Mouse (Mus musculus): ENCODE results near the gene Mfsd4b3.
A peak's percentile ranks its signal among the peaks of the same experiment; 100 is the strongest.
"Not testable (repeated sequence)": the region's sequence is repeated elsewhere in the genome, so short reads cannot be mapped to it uniquely, and the experiment has no call there.

Gene Mfsd4b3

DNA sequence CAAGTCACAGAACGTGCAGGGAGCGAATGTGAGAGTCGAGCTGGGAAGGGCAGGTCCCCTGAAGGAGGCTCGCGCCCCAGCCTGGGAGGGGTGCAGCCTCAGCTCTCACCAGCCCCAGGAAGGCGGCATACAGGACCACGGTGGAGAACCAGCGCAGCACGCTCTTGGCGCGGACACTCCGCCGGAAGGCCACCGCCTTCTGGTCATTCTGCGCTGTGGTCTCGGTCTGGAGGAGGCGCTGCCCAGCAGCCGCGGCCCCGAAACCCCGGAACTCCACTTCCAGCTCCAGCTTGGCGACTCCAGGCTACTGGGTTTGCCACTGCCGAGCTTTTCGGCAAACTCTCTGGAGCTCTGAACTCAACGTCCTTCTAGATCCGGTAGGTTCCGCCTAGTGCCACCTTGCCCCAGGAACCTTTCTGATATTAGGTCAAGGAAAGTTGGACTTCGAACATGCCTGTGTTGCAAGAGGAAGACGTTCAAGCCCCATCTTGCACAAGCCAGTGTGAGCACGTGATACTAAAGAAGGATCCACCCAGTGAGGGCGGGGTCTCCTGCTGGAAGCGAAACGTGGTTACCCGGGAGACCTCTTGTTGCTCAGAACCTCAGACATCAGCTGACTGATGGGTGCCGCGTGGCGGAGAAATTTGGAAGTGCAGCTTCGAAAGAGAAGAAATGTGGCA lies at the start of gene Mfsd4b3:
Gene Mfsd4b3, minus strand, starts transcription at position 393 of the 680 bp plus-strand sequence.
- DNase-seq, result peak; percentile 92 to 95

DNA sequence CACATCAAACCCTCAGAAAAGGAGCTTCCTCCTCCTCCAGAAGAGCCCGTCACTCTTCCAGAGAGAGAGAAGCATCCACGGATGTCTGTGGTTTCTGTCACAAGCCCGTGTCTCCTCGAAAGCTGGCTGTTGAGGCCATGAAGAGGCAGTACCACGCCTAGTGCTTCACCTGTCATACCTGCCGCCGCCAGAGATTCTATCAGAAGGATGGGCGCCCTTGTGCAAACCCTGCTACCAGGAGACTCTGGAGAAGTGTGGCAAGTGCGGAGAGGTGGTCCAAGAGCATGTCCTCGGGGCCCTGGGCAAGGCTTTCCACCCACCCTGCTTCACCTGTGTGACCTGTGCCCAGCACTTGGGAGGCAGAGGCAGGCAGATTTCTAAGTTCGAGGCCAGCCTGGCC lies 49.6 kb upstream of the Mfsd4b3 start:
- DNase-seq, result no peak

DNA sequence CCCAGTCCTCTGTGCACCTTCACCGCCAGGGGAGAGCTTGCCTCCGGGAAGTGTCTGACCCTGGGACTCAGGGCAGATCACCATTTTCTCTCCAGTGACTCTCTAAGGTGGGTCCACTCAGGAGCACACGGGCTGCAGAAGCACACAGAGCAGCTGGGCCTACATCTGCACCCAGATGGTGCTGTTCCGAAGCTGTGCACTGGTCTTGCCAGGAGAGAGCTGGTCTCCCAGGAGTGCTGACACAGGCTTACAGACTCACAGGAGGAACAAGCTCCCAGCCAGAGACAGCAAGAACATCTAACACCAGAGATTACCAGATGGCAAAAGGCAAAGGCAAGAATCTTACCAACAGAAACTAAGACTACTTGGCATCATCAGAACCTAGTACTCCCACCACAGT lies 48.9 kb upstream of the Mfsd4b3 start:
- DNase-seq, result not testable (repeated sequence)

DNA sequence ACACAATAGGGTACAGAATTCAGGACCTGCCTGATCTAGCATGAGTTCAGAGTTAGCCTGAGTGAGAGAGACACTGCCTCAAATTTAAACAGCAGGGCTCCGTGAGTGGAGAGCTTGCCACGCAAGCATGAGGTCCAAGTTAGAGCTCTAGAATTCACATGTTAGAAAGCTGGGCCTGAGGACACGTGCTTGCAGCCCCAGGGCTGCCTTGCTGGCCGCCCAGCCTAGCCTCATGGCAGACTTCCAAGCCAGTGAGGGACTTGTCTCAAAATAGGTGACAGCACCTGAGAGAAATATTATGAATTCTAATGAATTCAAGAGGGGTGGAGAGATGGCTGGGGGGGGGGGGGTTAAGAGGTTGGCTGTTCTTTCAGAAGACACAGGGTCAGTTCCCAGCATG lies 48.0 kb upstream of the Mfsd4b3 start:
- no peak for DNase-seq

DNA sequence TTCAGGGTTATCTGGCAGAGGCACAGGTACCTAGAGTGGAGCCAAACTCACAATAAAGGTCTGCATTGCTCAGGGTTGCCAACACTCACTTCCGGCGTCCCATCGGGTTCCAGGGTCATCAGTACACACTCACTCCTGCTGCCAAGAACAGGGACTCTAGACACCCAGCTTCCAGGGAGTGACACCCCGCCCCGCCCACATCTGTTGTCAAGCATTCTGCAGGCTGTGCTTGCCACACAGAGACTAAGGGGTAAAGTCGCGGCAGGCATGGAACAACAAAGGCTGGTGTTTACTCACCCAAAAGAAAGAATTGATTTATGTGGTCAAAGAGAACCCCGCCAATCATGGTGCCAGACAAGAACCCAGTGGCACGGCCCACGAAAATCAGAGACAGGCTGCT lies 47.0 kb upstream of the Mfsd4b3 start:
- no peak for DNase-seq

DNA sequence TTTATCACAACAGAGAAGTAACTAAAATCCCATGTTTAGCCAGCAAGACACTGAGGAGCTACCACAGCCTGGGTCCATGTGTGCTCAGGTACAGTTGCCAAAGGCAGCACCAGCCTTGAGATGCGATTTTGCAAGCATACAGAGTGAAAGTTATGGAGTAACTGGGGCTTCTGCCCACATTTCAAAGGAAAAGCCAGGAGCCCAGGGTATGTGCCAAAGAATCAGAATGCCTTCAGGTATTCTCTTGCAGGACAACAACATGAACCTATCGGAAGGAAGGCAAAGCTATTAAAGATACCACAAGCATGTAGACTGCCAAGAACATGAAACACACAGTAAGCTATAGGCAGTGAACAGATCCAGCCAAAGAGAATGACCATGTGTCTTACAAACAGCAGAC lies 40.8 kb upstream of the Mfsd4b3 start:
- no peak for DNase-seq

DNA sequence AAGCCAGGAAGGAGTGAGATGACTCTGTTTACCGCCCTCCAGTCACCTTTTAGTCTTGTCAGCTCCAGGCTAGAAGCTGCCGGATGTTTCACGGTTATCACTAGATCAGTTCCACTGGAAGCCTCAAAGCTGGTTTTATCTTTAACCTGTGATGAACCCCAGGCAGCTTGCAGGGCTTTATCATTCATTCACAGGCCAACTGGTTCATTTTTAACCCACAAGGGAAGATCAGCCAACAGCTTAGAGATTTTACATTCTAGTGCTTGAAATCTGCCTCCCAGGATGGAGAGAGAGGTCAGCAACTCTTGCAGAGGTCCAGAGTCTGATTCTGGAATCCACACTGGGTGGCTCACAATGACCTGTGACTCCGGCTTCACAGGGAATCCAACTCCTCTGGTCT lies 31.2 kb upstream of the Mfsd4b3 start:
- DNase-seq, result no peak

DNA sequence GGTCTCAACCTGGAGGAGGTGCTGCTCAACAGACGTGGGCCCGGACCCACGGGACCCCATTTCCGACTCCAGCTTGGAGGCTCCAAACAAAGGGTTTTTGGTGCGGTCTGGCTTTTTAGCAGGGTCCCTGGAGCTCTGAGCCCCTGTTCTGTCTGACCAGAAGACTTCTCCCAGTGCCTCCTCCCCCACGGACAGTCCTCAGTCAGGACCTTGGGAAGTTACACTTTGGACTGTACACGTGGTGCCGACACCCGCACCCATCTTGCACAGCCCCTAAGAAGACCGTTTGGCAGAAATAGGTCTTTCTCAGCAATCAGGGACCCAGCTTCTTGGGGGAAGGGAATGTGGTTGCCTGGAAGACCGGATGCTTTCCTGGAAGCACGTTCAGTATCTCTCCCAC lies 26.5 kb upstream of the Mfsd4b3 start, which contains the start of gene Mfsd4b5:
Gene Mfsd4b5, minus strand, starts transcription at position 181 of the 400 bp plus-strand sequence.
- no peak for DNase-seq

DNA sequence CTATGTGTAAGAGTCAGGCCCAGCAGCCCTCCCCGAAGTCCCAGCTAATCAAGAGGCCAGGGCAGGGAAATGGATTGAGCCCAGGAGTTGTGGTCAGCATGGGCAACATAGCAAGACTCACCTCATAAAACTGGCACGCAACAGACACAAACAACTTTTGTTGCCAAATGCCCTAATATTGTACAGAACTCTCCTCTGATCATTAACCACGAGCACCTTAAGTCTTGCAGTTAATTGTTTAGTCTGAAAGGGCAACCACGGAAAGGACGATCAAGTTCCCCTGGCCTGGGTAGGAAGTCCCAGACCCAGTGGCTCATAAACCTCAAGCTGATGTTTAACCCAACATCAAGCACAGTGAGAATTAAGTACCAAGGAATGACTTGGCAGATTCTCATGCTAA lies 22.7 kb upstream of the Mfsd4b3 start:
- DNase-seq, result no peak

DNA sequence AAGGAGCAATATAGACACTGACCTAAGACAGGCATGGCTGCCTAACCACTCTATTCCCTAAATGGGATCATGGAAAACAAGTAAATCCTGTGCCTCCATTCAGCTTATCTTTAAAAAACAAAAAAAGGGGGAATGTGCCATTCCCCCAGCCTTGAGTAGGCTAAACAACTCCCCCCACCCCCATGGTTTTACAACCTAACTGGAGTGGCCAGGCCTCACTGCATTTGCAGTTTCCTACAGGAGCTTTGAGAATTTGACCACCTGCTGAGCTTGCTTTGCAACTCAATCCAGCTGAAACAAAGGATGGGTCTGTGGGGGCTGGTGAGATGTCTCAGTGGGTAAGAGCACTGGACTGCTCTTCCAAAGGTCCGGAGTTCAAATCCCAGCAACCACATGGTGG lies 18.3 kb upstream of the Mfsd4b3 start:
- no peak for DNase-seq

DNA sequence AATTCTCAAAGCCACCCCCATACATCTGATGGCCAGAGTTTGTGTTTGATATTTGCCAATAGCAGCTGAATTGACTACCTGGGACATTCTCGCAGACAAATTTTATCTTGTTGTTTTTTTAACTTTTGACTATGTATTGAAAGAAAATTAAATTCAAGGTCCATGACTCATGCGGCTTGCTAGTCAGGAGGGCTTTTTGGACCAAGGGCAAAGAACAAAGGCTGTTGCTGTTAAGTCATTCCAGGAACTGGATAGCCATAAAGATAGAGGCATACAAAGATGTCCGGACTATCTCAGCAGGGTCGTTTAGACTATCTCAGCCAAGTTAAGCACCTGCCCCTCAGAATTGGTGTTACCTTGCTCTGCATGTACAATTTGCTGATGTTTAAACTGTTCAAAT lies 17.4 kb upstream of the Mfsd4b3 start:
- DNase-seq, result no peak

DNA sequence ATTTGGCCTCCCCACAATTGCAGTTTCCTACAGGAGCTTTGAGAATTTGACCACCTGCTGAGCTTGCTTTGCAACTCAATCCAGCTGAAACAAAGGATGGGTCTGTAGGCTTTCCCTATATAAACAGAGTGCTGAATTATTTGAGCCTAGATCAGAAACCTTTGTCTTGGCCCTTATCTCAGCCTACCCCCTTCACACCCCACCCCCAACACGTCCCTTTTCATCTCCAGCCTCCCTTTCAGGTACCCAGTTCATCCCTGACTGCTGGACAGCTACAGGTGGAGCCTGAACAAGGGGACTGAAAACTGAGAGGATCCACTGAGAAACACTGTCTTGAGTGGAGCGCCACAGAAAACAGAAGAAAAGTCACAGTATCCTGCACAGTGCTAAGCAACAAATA lies 15.8 kb upstream of the Mfsd4b3 start:
- DNase-seq, result no peak

DNA sequence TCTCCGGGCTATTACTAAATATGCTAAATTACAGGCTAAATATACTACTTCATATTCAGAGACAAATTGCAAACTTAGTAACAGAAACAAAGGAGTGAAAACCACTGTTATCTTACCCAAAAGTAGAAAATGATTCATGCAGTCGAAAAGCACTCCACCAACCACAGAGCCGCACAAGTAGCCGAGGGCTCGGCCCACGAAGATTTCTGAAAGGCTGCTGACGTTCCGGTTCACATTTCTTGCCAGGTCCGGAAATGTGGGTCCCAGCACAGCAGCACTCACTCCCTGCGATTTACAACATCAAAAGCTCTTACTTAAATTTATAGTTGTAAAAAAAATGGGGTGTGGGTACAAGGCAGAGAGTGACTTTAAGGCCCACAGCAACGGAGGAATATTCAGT lies 15.0 kb upstream of the Mfsd4b3 start:
- no peak for DNase-seq

DNA sequence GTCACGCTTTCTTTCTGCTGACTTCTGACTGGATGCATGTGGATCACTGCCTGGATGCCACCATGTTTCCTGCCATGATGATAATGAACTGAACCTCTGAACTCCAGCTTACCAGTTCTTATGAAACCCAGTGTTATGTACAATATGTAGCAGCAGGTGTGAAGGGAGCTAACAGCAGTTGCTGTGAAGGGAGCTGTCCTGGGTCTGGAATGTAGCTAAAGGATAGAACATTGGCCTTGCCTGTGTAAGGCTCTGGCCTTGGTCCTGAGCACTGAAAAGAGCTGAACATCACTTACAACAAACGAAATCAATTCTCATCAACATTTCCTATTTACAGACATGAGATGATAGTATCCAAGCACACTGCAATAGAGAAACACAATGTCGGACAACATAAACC lies 7.6 kb upstream of the Mfsd4b3 start:
- DNase-seq, result no peak

DNA sequence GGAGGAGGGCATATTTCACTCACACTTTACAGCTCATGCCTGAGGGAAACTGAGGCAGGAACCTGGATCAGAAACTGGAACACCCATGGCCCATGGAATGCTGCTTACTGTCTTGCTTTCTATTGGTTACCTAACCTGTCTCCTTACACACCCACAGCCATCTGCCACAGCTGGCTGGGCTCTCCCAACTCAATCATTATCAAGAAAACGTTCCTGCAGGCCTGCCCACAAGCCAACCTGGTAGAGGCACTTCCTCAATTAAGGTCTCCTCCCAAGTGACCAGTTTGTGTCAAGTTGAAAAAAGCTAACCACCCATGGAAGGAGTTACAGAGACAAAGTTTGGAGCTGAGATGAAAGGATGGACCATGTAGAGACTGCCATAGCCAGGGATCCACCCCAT lies 2.0 kb upstream of the Mfsd4b3 start:
- DNase-seq, result no peak

DNA sequence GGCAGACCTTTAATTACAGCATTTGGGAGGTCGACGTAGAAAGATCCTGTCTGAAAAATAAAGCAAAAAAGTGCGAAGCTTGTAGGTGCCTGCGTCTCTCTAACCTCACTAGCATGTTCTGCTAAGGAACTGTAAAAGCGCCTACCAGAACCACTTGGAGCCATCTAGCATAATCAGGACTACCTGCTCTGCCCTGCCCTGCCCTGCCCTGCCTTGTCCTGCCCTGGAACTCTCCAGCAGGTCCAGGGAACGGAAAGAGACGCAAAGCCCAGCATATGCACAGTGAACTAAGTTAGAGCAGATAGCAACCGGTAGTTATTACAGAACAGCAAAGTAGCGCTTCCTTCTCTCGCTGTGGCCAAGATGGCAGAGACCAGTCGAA lies 479 bp upstream of the Mfsd4b3 start:
- no peak for DNase-seq

DNA sequence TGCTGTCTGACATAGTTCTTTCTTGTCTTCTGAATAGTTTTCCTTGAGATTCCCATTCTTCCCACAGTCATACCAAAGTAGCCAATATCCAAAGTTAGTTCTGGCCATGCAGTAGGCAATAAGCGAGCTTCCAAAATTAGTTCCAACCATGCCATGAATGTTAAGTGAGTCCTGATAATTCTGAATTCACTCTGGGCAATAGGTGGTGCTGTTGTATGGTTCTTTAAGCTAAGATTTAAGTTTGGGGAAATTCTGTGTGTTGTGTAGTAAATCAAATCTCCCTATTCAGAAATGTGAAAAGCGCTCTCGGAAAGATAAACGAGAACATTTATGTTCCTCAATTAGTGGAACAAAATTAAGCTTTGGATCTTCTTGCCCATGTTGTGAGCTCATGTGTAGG lies 1.7 kb downstream of the Mfsd4b3 start:
- no peak for DNase-seq

DNA sequence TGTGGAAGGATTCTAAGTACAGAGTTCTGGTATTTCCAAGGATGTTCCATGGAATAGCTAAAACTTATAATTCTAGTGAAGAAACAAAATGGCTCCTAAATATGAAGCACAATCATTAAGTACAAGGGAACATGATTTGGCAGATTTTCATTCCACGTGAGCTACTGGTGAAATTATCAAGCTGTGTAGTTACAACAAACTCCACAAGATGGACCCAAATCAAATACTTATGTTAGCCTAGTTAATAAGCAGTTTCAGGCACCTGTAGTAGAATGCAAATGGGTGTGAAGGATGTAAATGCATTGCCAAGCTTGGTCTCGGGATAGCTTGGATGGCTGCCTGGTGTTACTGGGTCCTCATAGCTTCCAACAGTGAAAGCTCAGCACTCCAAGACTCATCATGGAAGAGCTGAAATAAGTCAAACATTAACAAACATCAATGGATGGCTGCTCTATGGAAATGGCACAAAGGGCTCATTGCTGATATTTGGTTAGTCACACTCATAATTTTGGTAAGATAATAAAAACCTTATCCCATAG lies 3.5 kb downstream of the Mfsd4b3 start:
- DNase-seq, result no peak

DNA sequence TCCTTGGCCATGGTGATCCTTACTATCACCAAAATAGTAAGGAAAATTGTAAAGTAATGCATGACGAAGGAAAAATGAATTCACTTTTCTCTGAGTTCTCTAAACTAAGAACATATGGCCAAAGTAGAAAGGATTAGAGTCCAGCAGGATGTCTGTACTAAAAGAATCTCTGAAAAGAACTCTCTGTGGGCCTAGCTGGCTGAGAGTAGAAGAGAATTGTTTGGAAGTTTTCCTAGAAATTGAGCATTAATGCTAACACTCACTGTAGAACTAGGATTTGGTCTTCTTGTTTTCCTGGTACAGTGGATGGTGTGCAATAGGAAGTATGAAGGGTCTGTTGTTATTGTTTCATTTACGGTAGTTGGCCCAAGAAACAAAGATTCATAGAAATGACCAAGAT lies 4.8 kb downstream of the Mfsd4b3 start:
- no peak for DNase-seq

DNA sequence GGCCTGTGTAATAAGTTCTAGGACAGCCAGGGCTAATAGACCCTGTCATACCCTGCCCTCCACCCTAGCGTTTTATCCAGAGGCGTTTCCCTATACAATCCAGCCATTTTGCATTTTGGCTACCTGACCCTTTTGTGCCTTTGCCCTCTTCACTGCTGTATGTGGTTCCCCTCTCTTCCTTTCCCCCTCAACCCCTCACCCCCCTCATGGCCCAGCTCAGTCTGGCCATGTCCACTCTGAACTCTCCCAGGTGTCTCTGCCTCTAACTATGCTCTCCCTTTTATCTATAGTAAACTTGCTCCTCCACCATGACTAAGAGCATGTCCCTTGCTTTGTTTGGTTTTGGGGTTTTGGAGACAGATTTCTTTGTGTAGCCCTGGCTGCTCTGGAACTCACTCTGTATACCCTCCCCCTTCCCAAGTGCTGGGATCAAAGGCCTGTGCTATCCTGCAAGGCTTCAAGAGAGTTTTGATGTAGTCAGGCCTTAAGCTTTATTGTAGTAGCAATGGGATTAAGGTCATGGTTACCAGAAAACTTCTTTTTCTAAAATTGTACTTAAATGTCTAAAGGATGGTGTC lies 10.5 kb downstream of the Mfsd4b3 start:
- DNase-seq, result no peak

DNA sequence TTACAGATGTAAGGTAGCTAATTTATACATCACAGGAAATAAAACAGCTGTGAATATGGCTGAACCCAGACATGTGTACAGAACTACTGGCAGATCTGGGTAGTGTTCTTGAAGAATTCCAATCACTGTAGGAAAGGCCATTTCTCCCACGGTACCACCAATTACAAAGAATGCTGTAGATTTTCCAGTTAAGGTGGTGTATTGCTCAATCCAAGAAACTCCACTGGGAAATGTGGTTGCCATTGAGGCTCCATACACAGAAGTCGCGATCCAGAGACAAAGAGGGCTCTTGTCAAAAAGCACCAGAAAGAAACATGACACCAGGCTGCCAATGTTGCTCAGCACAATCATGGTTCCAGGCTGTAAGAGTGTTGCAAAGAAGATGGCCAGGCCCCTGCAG lies 12.8 kb downstream of the Mfsd4b3 start:
- not testable (repeated sequence) for DNase-seq

DNA sequence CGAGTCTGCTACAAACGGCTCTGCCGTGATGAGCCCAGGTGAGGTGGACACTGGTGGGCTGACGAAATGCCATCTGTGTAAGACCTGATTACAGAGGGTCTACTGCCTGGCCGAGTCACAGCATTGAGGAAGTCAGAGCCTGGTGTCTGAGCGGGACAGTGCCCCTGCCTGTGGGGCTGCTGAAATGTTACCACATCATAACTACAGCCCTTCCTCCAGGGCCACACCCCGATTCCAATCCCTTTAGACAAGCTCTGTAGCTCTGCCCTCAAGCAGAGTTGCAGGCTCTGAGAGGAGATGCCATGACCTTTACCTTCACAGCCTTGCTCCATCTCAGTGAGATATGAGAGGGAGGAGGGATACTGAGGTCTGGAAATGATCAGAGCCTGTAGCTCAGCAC lies 23.4 kb downstream of the Mfsd4b3 start:
- DNase-seq, result no peak

DNA sequence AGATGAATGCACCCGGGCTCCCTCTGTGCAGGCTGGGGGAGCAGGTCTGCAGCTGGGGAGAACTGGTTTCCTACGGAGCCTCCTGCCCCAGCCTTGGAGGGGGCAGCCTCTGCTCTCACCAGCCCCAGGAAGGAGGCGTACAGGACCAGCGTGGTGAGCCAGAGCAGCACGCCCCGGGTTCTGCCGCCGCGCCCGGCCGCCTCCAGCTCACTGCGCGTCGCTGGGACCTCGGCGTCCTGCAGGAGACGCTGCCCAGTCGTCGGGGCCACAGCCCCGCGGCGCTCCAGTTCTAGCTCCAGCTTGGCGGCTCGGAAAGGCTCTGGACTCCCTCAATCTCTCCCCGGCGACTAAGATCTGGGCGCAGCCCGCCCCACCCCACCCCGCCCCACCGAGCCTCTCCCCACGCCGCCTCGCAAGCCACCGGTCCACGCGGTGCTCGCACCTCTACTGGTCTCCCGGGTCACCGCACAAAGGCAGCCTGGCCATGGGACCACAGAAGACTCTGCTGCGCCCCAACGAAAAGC lies 33.3 kb downstream of the Mfsd4b3 start, which contains the start of gene Mfsd4b2:
Gene Mfsd4b2, minus strand, starts transcription at position 308 of the 524 bp plus-strand sequence.
- no peak for DNase-seq

DNA sequence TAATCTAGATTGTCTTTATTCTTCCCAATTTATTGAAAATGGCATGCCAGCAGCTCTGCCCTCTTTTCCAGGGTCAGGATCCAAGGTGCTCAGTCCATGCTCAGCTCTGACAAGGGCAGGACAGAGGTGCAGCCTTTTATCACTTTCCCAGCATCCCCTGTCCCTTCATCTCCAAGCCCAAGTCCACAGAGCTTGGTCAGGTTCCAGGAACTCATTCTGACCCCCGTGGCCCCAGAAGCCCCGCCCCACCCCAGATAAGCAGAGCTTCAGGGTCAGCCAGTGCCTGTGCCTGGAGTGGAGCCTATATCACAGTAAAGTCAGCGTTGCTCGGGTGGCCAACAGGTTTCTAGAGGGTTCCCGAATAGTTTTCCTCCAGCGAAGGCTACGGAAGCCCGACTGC lies 35.4 kb downstream of the Mfsd4b3 start:
- not testable (repeated sequence) for DNase-seq
